Mouse (Mus musculus) spleen, embryonic (tissue): ENCODE measurements around the gene Spsb2.
"Not testable (repeated sequence)": the region's sequence is repeated elsewhere in the genome, so short reads cannot be mapped to it uniquely, and the experiment has no call there.

Source experiments
- CTCF ChIA-PET: fragments of 350-600 bp; sonication (Branson Sonifier 250); formaldehyde crosslinking; loops from one replicate; lab custom pipeline; 2022; lab: Charles Lee

Spsb2 gene

GRCm38 (mm10) chr6:124796200-124796599 is 12.3 kb upstream of the Spsb2 start:
- CTCF ChIA-PET, result no interaction called here

GRCm38 (mm10) chr6:124802400-124802799 is 6.1 kb upstream of the Spsb2 start:
- CTCF ChIA-PET, result not testable (repeated sequence)

- CTCF ChIA-PET, result interaction anchor here (0.7 kb wide), 1 partner anchor 798 kb away, joined by 3 read pairs; no protein-coding TSS in a partner anchor
These were observed 5.4 kb upstream of the Spsb2 start for GRCm38 (mm10) chr6:124803061-124803460.

GRCm38 (mm10) chr6:124803691-124804090 is 4.8 kb upstream of the Spsb2 start:
- CTCF ChIA-PET, result not testable (repeated sequence)

- CTCF ChIA-PET, result no interaction called here
These were observed 4.1 kb upstream of the Spsb2 start for GRCm38 (mm10) chr6:124804341-124804740.

- CTCF ChIA-PET, result interaction anchor here (0.7 kb wide), 1 partner anchor 68 kb away, joined by 5 read pairs; no protein-coding TSS in a partner anchor
These were observed 2.8 kb upstream of the Spsb2 start for GRCm38 (mm10) chr6:124805341-124806321.

GRCm38 (mm10) chr6:124806446-124807140 is 1.9 kb upstream of the Spsb2 start:
- CTCF ChIA-PET, result no interaction called here

- CTCF ChIA-PET, result interaction anchor here (1.1 kb wide), 1 partner anchor 31 kb away, joined by 4 read pairs; no protein-coding TSS in a partner anchor
These were observed 1.1 kb upstream of the Spsb2 start for GRCm38 (mm10) chr6:124807366-124807765.

- CTCF ChIA-PET, result interaction anchor here (0.8 to 1.1 kb wide), 2 partner anchors 30 to 314 kb away, joined by 4 to 13 read pairs; no protein-coding TSS in a partner anchor
These were observed 489 bp upstream of the Spsb2 start for GRCm38 (mm10) chr6:124807986-124808357.

GRCm38 (mm10) chr6:124809052-124809774 is 752 bp downstream of the Spsb2 start:
- CTCF ChIA-PET, result interaction anchor here (1.0 to 1.2 kb wide), 2 partner anchors 19 to 93 kb away, joined by 3 read pairs; no protein-coding TSS in a partner anchor

GRCm38 (mm10) chr6:124809775-124810538 is 1.5 kb downstream of the Spsb2 start:
- CTCF ChIA-PET, result interaction anchor here (1.2 kb wide), 1 partner anchor 18 kb away, joined by 3 read pairs; no protein-coding TSS in a partner anchor

- CTCF ChIA-PET, result not testable (repeated sequence)
These were observed 2.3 kb downstream of the Spsb2 start for GRCm38 (mm10) chr6:124810566-124811402.

- CTCF ChIA-PET, result no interaction called here
These were observed 2.9 kb downstream of the Spsb2 start for GRCm38 (mm10) chr6:124811403-124811665.

GRCm38 (mm10) chr6:124811701-124812560 is 3.5 kb downstream of the Spsb2 start:
- CTCF ChIA-PET, result no interaction called here

GRCm38 (mm10) chr6:124812848-124813247 is 4.4 kb downstream of the Spsb2 start:
- CTCF ChIA-PET, result interaction anchor here (0.6 kb wide), 1 partner anchor 80 kb away, joined by 3 read pairs; no protein-coding TSS in a partner anchor

GRCm38 (mm10) chr6:124813496-124813895 is 5.0 kb downstream of the Spsb2 start:
- CTCF ChIA-PET, result interaction anchor here (0.6 kb wide), 1 partner anchor 79 kb away, joined by 3 read pairs; no protein-coding TSS in a partner anchor

GRCm38 (mm10) chr6:124813933-124814332 is 5.5 kb downstream of the Spsb2 start, which contains the start of gene Tpi1:
TSS of gene Tpi1 (minus strand) at chr6:124814296.
- CTCF ChIA-PET, result interaction anchor here (0.6 kb wide), 1 partner anchor 32 kb away, joined by 3 read pairs; no protein-coding TSS in a partner anchor

- CTCF ChIA-PET, result interaction anchor here (0.6 kb wide), 5 partner anchors 20 to 57 kb away, joined by 3 to 5 read pairs (median 3); no protein-coding TSS in a partner anchor
These were observed 6.0 kb downstream of the Spsb2 start for GRCm38 (mm10) chr6:124814448-124814847.
